Mouse (Mus musculus): ENCODE results near the gene Rasd1. TPM values are rescaled to one million over a fixed set of nuclear protein-coding genes. Genes with fewer than 3 reads are reported as not detected.

The Rasd1 gene
- polyA plus RNA-seq, 1 experiment from 2014 or later = 1.9 TPM

GRCm38 (mm10) chr11:59975241-59975640, 10.5 kb upstream of the Rasd1 start:
- in situ Hi-C loops (cut with MboI; ENCODE audit: low pct_unique_long_range_greater_than_20kb) = no loop called here
- no peak for TF ChIP-seq CTCF (IDR thresholded peaks at IDR 0.05)
- DNase-seq (ENCODE audit: low read depth, low spot score) (no peak), ATAC-seq (no peak)
- no peaks in the 10 kb centered on the region for H3K27me3 ChIP-seq
- ChIA-PET CTCF (interaction anchor here (1.4 kb wide), 1 partner anchor 102 kb away, joined by 3 read pairs; no protein-coding TSS in a partner anchor), POLR2A (no interaction called here)

- ChIA-PET CTCF (no interaction called here), POLR2A (no interaction called here)
- in situ Hi-C loops (cut with MboI; ENCODE audit: low pct_unique_long_range_greater_than_20kb) = no loop called here
- TF ChIP-seq CTCF (IDR thresholded peaks at IDR 0.05) = no peak
- no peak for ATAC-seq
- no peaks in the 10 kb centered on the region for H3K27me3 ChIP-seq
- no peak for DNase-seq (ENCODE audit: low read depth, low spot score)
Observed at GRCm38 (mm10) chr11:59973389-59973788, 8.6 kb upstream of the Rasd1 start.

- ATAC-seq (no peak), DNase-seq (ENCODE audit: low read depth, low spot score) (no peak)
- POLR2A ChIA-PET = no interaction called here
- in situ Hi-C loops (cut with MboI; ENCODE audit: low pct_unique_long_range_greater_than_20kb) = no loop called here
- CTCF ChIA-PET = no interaction called here
- no peak for TF ChIP-seq CTCF (IDR thresholded peaks at IDR 0.05)
- no peaks in the 10 kb centered on the region for H3K27me3 ChIP-seq
Observed at GRCm38 (mm10) chr11:59971691-59972090, 6.9 kb upstream of the Rasd1 start.

GRCm38 (mm10) chr11:59970780-59971179, 6.0 kb upstream of the Rasd1 start:
- H3K27me3 ChIP-seq = no peaks in the 10 kb centered on the region
- DNase-seq (ENCODE audit: low read depth, low spot score) (no peak), ATAC-seq (no peak)
- ChIA-PET CTCF (no interaction called here), POLR2A (no interaction called here)
- no peak for TF ChIP-seq CTCF (IDR thresholded peaks at IDR 0.05)
- in situ Hi-C loops (cut with MboI; ENCODE audit: low pct_unique_long_range_greater_than_20kb) = no loop called here

- in situ Hi-C loops (cut with MboI; ENCODE audit: low pct_unique_long_range_greater_than_20kb) = loop anchor here (5.0 kb wide), 2 partner anchors 65 to 110 kb away; no protein-coding TSS in a partner anchor
- no peaks in the 10 kb centered on the region for H3K27me3 ChIP-seq
- DNase-seq (ENCODE audit: low read depth, low spot score) (no peak), ATAC-seq (no peak)
- CTCF ChIA-PET = interaction anchor here (2.7 kb wide), 1 partner anchor 60 kb away, joined by 5 read pairs; no protein-coding TSS in a partner anchor
- POLR2A ChIA-PET = interaction anchor here (0.6 kb wide), 1 partner anchor 205 kb away, joined by 3 read pairs; no protein-coding TSS in a partner anchor
- no peak for TF ChIP-seq CTCF (IDR thresholded peaks at IDR 0.05)
Observed at GRCm38 (mm10) chr11:59967765-59968164, 3.0 kb upstream of the Rasd1 start.

- DNase-seq (ENCODE audit: low read depth, low spot score) (no peak), ATAC-seq (no peak)
- ChIA-PET CTCF (no interaction called here), POLR2A (no interaction called here)
- no peaks in the 10 kb centered on the region for H3K27me3 ChIP-seq
- no peak for TF ChIP-seq CTCF (IDR thresholded peaks at IDR 0.05)
- in situ Hi-C loops (cut with MboI; ENCODE audit: low pct_unique_long_range_greater_than_20kb) = loop anchor here (5.0 kb wide), 2 partner anchors 66 to 111 kb away; no protein-coding TSS in a partner anchor
Observed at GRCm38 (mm10) chr11:59966102-59966483, 1.3 kb upstream of the Rasd1 start.

- in situ Hi-C loops (cut with MboI; ENCODE audit: low pct_unique_long_range_greater_than_20kb) = loop anchor here (5.0 kb wide), 2 partner anchors 67 to 112 kb away; no protein-coding TSS in a partner anchor
- ATAC-seq (peak; percentile 89), DNase-seq (ENCODE audit: low read depth, low spot score) (peak; percentile 34)
- no peaks in the 10 kb centered on the region for H3K27me3 ChIP-seq
- POLR2A ChIA-PET = no interaction called here
- TF ChIP-seq CTCF (IDR thresholded peaks at IDR 0.05) = peak; percentile 98
- CTCF ChIA-PET = interaction anchor here (0.9 to 1.0 kb wide), 2 partner anchors 9 to 111 kb away, joined by 3 read pairs; no protein-coding TSS in a partner anchor
Observed at GRCm38 (mm10) chr11:59965227-59966101, 720 bp upstream of the Rasd1 start.

- TF ChIP-seq CTCF (IDR thresholded peaks at IDR 0.05) = no peak
- DNase-seq (ENCODE audit: low read depth, low spot score) (no peak), ATAC-seq (no peak)
- ChIA-PET POLR2A (interaction anchor here (0.9 kb wide), 1 partner anchor 112 kb away, joined by 3 read pairs; no protein-coding TSS in a partner anchor), CTCF (interaction anchor here (0.9 to 1.5 kb wide), 3 partner anchors 8 to 113 kb away, joined by 3 read pairs; no protein-coding TSS in a partner anchor)
- in situ Hi-C loops (cut with MboI; ENCODE audit: low pct_unique_long_range_greater_than_20kb) = no loop called here
- H3K27me3 ChIP-seq = no peaks in the 10 kb centered on the region
Observed at GRCm38 (mm10) chr11:59964163-59964758, 483 bp downstream of the Rasd1 start.

- CTCF ChIA-PET = interaction anchor here (1.5 kb wide), 1 partner anchor 74 kb away, joined by 3 read pairs; no protein-coding TSS in a partner anchor
- ATAC-seq = no peak
- in situ Hi-C loops (cut with MboI; ENCODE audit: low pct_unique_long_range_greater_than_20kb) = no loop called here
- H3K27me3 ChIP-seq = no peaks in the 10 kb centered on the region
- TF ChIP-seq CTCF (IDR thresholded peaks at IDR 0.05) = no peak
- no peak for DNase-seq (ENCODE audit: low read depth, low spot score)
- POLR2A ChIA-PET = interaction anchor here (0.9 kb wide), 1 partner anchor 112 kb away, joined by 3 read pairs; no protein-coding TSS in a partner anchor
Observed at GRCm38 (mm10) chr11:59963364-59964162, 1.2 kb downstream of the Rasd1 start.

- no peaks in the 10 kb centered on the region for H3K27me3 ChIP-seq
- ChIA-PET CTCF (no interaction called here), POLR2A (no interaction called here)
- no peak for TF ChIP-seq CTCF (IDR thresholded peaks at IDR 0.05)
- ATAC-seq (no peak), DNase-seq (ENCODE audit: low read depth, low spot score) (no peak)
- in situ Hi-C loops (cut with MboI; ENCODE audit: low pct_unique_long_range_greater_than_20kb) = no loop called here
Observed at GRCm38 (mm10) chr11:59962590-59962989, 2.2 kb downstream of the Rasd1 start.
